ENCODE assay signal across 8 mouse cellular contexts in genomic region chr14:20708239-20708638, GRCm38 (mm10). TPM values are rescaled to one million over a fixed set of nuclear protein-coding genes. Genes with fewer than 3 reads are reported as not detected.
DNase-seq lines count a peak whose midpoint lies in the region; ATAC-seq and TF ChIP-seq lines count a peak whose summit lies in the region.

No protein-coding gene starts in this region.

- peak overlapping the region; percentile 73 for H3K4me2 ChIP-seq in limb, embryonic 15.5 days
- peak overlapping the region; percentile 87 for H3K4me2 ChIP-seq in stomach, postnatal 0 days (replicated peaks; ENCODE audit: low read depth)

- WGBS in cerebellum, adult 2 months = 1% methylated on average over 10 of the region's 10 CpGs
- 5% methylated on average over 10 of the region's 10 CpGs for WGBS in limb, embryonic 15.5 days
- 3% methylated on average over 10 of the region's 10 CpGs for WGBS in stomach, postnatal 0 days

- H3K4me1 ChIP-seq in cerebellum, adult 2 months (ENCODE audit: control insufficient read depth, insufficient read depth, low read length) = peaks cover 4% of the 10 kb centered on the region; the same call in 1 of the 2 replicates
- peaks cover 24% of the 10 kb centered on the region for H3K4me1 ChIP-seq in limb, embryonic 15.5 days
- peaks cover 5% of the 10 kb centered on the region for H3K4me1 ChIP-seq in stomach, postnatal 0 days (replicated peaks; ENCODE audit: control insufficient read depth, insufficient read depth)

- peak overlapping the region; percentile 71 for H3K4me3 ChIP-seq in cerebellum, adult 2 months (replicated peaks; ENCODE audit: insufficient read depth, low read depth, low read length)
- H3K4me3 ChIP-seq in limb, embryonic 15.5 days = peak overlapping the region; percentile 99
- peak overlapping the region; percentile 100 for H3K4me3 ChIP-seq in stomach, postnatal 0 days (ENCODE audit: low read depth, low read length)

- no peaks in the 10 kb centered on the region for H3K9me3 ChIP-seq in limb, embryonic 15.5 days
- no peaks in the 10 kb centered on the region for H3K9me3 ChIP-seq in stomach, postnatal 0 days (ENCODE audit: control insufficient read depth, low read length)

- peak overlapping the region; percentile 99 for H3K9ac ChIP-seq in limb, embryonic 15.5 days
- H3K9ac ChIP-seq in stomach, postnatal 0 days (ENCODE audit: low read length) = peak overlapping the region; percentile 97

- peaks cover 49% of the 10 kb centered on the region for H3K36me3 ChIP-seq in limb, embryonic 15.5 days
- peaks cover 19% of the 10 kb centered on the region for H3K36me3 ChIP-seq in stomach, postnatal 0 days (ENCODE audit: control insufficient read depth, insufficient read depth, low read length)

- H3K27me3 ChIP-seq in cerebellum, adult 2 months (ENCODE audit: control insufficient read depth, insufficient read depth, low read length) = no peaks in the 10 kb centered on the region
- H3K27me3 ChIP-seq in limb, embryonic 15.5 days = no peaks in the 10 kb centered on the region
- no peaks in the 10 kb centered on the region for H3K27me3 ChIP-seq in stomach, postnatal 0 days (ENCODE audit: control insufficient read depth, insufficient read depth, low read length)

- ATAC-seq in cerebellum, adult (ENCODE audit: insufficient number of reproducible peaks, low FRiP score, low TSS enrichment) = no peak
- ATAC-seq in limb, embryonic 15.5 days (ENCODE audit: insufficient number of reproducible peaks, low FRiP score, low TSS enrichment, low read depth) = no peak
- ATAC-seq in stomach, postnatal 0 days (ENCODE audit: low FRiP score, low TSS enrichment) = no peak

- TF ChIP-seq POLR2A in cerebellum, adult 2 months (IDR thresholded peaks at IDR 0.05; ENCODE audit: borderline replicate concordance, insufficient read depth, low read length) = no peak

- no peak for DNase-seq in cerebellum, adult 2 months
- DNase-seq in thymus, postnatal 0 days (ENCODE audit: low spot score) = peak; percentile 54
- DNase-seq in thymus, postnatal 4 days = no peak
- no peak for DNase-seq in stomach, postnatal 0 days (ENCODE audit: low spot score)
- no peak for DNase-seq in left cerebral cortex, adult 8-10 months (ENCODE audit: low spot score in 2 of 2)
- no peak for DNase-seq in spleen, postnatal 14 days (ENCODE audit: low spot score in 2 of 2)

- H3K27ac ChIP-seq in cerebellum, adult 2 months (ENCODE audit: insufficient read depth, low read length) = no peak overlapping the region
- H3K27ac ChIP-seq in limb, embryonic 15.5 days = peak overlapping the region; percentile 91
- H3K27ac ChIP-seq in stomach, postnatal 0 days (replicated peaks) = peak overlapping the region; percentile 94

- TF ChIP-seq EP300 in stomach, postnatal 0 days (optimal IDR thresholded peaks at IDR 0.05) = no peak

- TF ChIP-seq CTCF in cerebellum, adult 2 months (IDR thresholded peaks at IDR 0.05; ENCODE audit: borderline replicate concordance, insufficient read depth, low read depth, low read length) = no peak
- no peak for TF ChIP-seq CTCF in stomach, postnatal 0 days (IDR thresholded peaks at IDR 0.05; ENCODE audit: low read depth)

RNA-seq across cellular contexts. Expression of gene Zswim8, which starts 0.9 kb away (rescaled TPM):
- 164 and 177 TPM in 2 replicates for polyA plus RNA-seq in cerebellum, adult 2 months (2012; rRNA removed)
- polyA plus RNA-seq in thymus, postnatal 0 days (2015; fragmentation: Nextera tagmentation; extraction: Ambion mirVana) = 11.3 and 16.1 TPM in 2 replicates
- 28.0 and 34.5 TPM in 2 replicates for polyA plus RNA-seq in limb, embryonic 15.5 days (2015; fragmentation: Nextera tagmentation; extraction: Ambion mirVana)
- 13.6 and 13.7 TPM in 2 replicates for polyA plus RNA-seq in stomach, postnatal 0 days (2015; fragmentation: Nextera tagmentation; extraction: Ambion mirVana)
- total RNA-seq in left cerebral cortex, adult 8-10 months (2022) = 100 to 1,000 TPM; 149 to 168 (median 158) TPM

RNA-seq across cellular contexts. Expression of gene Chchd1, which starts 5.4 kb away (rescaled TPM):
- 109 and 115 TPM in 2 replicates for polyA plus RNA-seq in cerebellum, adult 2 months (2012; rRNA removed)
- 235 and 256 TPM in 2 replicates for polyA plus RNA-seq in thymus, postnatal 0 days (2015; fragmentation: Nextera tagmentation; extraction: Ambion mirVana)
- 144 and 165 TPM in 2 replicates for polyA plus RNA-seq in limb, embryonic 15.5 days (2015; fragmentation: Nextera tagmentation; extraction: Ambion mirVana)
- polyA plus RNA-seq in stomach, postnatal 0 days (2015; fragmentation: Nextera tagmentation; extraction: Ambion mirVana) = 145 and 159 TPM in 2 replicates
- 10 to 100 TPM; 44.0 to 50.6 (median 49.5) TPM for total RNA-seq in left cerebral cortex, adult 8-10 months (2022)

RNA-seq across cellular contexts. Expression of gene Fut11, which starts 13.5 kb away (rescaled TPM):
- polyA plus RNA-seq in cerebellum, adult 2 months (2012; rRNA removed) = 15.9 and 17.1 TPM in 2 replicates
- polyA plus RNA-seq in thymus, postnatal 0 days (2015; fragmentation: Nextera tagmentation; extraction: Ambion mirVana) = 12.2 and 13.3 TPM in 2 replicates
- polyA plus RNA-seq in limb, embryonic 15.5 days (2015; fragmentation: Nextera tagmentation; extraction: Ambion mirVana) = 31.9 and 33.5 TPM in 2 replicates
- 13.0 and 13.7 TPM in 2 replicates for polyA plus RNA-seq in stomach, postnatal 0 days (2015; fragmentation: Nextera tagmentation; extraction: Ambion mirVana)
- 10 to 100 TPM; 14.4 to 15.4 (median 15.1) TPM for total RNA-seq in left cerebral cortex, adult 8-10 months (2022)

RNA-seq across cellular contexts. Expression of gene Ndst2, which starts 26.1 kb away (rescaled TPM):
- 37.9 and 43.2 TPM in 2 replicates for polyA plus RNA-seq in cerebellum, adult 2 months (2012; rRNA removed)
- polyA plus RNA-seq in thymus, postnatal 0 days (2015; fragmentation: Nextera tagmentation; extraction: Ambion mirVana) = 9.2 and 9.8 TPM in 2 replicates
- polyA plus RNA-seq in limb, embryonic 15.5 days (2015; fragmentation: Nextera tagmentation; extraction: Ambion mirVana) = 33.7 and 34.2 TPM in 2 replicates
- 9.6 and 12.0 TPM in 2 replicates for polyA plus RNA-seq in stomach, postnatal 0 days (2015; fragmentation: Nextera tagmentation; extraction: Ambion mirVana)
- total RNA-seq in left cerebral cortex, adult 8-10 months (2022) = 10 to 100 TPM; 17.3 to 22.4 (median 20.1) TPM

RNA-seq across cellular contexts. Expression of gene Sec24c, which starts 34.1 kb away (rescaled TPM):
- polyA plus RNA-seq in cerebellum, adult 2 months (2012; rRNA removed) = 93.3 and 116 TPM in 2 replicates
- 52.2 and 56.8 TPM in 2 replicates for polyA plus RNA-seq in thymus, postnatal 0 days (2015; fragmentation: Nextera tagmentation; extraction: Ambion mirVana)
- 79.3 and 80.3 TPM in 2 replicates for polyA plus RNA-seq in limb, embryonic 15.5 days (2015; fragmentation: Nextera tagmentation; extraction: Ambion mirVana)
- polyA plus RNA-seq in stomach, postnatal 0 days (2015; fragmentation: Nextera tagmentation; extraction: Ambion mirVana) = 41.4 and 42.9 TPM in 2 replicates
- total RNA-seq in left cerebral cortex, adult 8-10 months (2022) = 100 to 1,000 TPM in 1 of 4 experiments, 10 to 100 TPM in 3; 87.9 to 102 (median 99.5) TPM
